Mouse (Mus musculus) adrenal gland, adult 2 months (tissue): ENCODE results near the gene Sdsl. TPM values are rescaled to one million over a fixed set of nuclear protein-coding genes. Genes with fewer than 3 reads are reported as not detected.
"Not testable (repeated sequence)": the region's sequence is repeated elsewhere in the genome, so short reads cannot be mapped to it uniquely, and the experiment has no call there.

Source experiments
- DNase-seq: peaks from one replicate; pipeline ENCODE4 v3.0.0; 2021
- long read RNA-seq: library from polyadenylated mRNA; stranded (forward); transcript quantifications from one replicate; pipeline ENCODE4 v2.0.0, GENCODE M21; 2021
- polyA plus RNA-seq: library from polyadenylated mRNA; depleted of rRNA; stranded (reverse); fragments of >200 nt; gene quantifications from 2 replicates; pipeline ENCODE4 v1.2.3, GENCODE M21; 2012; rRNA removed
- total RNA-seq, 2 experiments: library from RNA; stranded (reverse); gene quantifications; 2 replicates each; pipeline ENCODE4 v1.2.3; 2021

The Sdsl gene
- 10 to 100 TPM; 46.3 to 71.9 TPM for total RNA-seq
- polyA plus RNA-seq, result 114 and 115 TPM in 2 replicates
- long read RNA-seq, partial matches to known transcripts, result 107 of 115 reads
- long read RNA-seq, other reads (novel, unspliced or antisense), result 8 of 115 reads

DNA sequence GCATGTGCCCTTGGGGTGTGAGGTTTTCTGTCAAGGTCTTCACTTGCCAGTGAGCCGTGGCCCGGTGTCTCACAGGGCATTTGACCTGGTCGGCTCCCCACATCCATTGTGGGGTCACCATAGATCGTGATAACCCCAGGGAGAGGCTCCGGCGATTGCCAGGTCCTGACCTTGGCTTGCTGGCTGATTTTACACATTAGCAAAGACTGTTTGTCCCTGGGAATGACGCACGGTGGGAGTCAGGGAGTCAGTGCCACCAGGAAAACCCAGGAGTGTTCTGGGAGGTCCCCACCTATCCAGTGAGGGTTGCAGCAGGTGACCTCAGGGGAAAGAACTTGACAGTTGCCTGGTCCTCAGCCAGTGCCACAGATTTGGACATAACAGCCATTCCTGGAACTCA is at the start of gene Sdsl:
Sdsl (minus strand) TSS at position 41 of the 400 bp plus-strand sequence.
- peak; percentile 45 for DNase-seq

DNA sequence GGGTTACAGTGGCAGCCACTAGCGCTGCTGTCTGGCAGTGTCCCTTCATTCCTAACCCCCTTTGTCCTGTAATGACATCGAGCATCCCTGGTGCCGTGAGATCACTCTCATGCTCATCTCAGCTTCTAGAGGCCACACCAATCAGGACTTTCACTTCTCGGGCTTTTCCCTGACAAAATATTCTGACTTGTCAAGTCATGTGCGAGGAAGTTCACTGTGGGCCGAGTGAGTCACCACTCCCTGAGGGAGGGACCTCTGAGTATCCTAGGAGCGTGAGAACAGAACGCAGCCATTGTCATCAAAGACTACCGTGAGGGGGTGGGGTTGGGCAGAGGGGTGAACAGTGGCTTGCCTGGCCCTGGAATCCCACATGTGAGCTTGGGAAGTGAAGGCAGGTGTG is 44.9 kb upstream of the Sdsl start:
- DNase-seq, result peak; percentile 76

DNA sequence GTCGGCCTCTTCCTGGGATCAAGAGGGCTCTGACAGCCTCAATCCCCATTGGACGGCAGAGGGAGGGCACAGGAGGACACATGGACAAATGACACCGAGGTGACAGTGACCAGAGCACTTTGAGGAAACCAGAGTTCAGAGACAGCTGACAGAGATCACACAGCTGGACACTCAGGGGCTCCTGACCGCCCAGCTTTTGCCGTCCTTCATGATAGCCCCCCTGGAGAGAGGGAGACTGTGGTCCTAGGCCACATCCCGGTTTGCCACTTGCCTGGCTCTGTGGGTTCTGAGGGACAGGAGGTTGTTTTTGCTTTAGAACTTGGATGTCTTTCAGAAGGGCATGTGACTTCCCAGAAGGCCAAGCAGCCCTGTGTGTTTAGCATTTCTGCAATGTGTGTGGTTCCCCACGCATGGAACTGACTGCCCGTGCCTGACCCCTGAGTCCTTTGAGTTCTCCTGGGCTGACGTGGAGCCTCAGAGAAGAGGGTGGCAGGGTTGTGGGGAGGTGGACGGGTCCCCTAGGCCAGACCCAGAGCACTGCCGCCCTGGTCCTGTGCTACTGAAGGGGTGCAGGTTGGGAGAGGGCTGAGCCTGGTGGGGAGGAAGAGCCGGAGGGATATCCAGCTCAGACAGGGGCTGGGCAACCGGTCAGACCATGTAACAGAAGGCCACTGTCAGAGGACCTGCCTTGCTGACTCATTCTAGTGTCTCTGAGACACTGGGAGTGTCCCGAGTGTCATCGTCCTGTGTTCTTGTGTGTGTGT is 43.8 kb upstream of the Sdsl start:
- DNase-seq, result peak; percentile 78

DNA sequence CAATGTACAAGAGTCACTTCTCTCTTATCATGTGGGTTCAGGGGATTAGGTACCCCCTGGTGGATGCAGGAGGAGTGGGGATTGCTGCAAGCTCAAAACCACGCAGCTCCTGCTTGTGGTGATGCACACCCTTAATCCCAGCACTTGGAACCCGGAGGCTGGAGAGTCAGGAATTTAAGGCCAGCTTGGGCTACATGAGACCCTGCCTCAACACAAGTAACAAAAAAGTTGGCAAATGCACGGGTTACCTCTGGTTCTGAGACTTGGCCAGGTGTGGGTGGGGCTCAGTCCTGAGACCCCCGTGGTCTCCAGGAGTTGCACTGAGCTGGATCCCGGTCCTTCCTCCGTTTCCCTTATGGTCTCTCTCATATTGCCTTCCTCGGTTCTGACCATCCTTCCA is 42.8 kb upstream of the Sdsl start:
- no peak for DNase-seq

DNA sequence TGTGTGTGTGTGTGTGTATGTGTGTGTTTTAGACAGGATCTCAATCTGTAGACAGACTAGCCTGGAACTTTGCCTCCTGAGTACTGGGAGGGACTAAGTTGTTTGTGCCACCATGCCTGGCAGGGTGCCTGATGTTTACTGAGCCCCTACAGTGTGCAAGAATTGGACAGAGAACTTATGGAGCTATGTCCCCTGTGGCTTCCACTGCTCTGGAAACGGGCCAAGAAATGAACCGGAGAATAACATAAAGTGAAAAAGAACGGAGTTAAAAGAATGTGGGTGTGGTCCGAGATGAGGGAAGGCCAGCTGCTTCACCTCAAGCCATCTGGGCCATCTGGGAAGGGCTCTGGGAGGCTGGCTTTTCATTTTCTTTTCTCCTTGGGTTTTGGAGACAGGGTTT is 42.1 kb upstream of the Sdsl start:
- no peak for DNase-seq

DNA sequence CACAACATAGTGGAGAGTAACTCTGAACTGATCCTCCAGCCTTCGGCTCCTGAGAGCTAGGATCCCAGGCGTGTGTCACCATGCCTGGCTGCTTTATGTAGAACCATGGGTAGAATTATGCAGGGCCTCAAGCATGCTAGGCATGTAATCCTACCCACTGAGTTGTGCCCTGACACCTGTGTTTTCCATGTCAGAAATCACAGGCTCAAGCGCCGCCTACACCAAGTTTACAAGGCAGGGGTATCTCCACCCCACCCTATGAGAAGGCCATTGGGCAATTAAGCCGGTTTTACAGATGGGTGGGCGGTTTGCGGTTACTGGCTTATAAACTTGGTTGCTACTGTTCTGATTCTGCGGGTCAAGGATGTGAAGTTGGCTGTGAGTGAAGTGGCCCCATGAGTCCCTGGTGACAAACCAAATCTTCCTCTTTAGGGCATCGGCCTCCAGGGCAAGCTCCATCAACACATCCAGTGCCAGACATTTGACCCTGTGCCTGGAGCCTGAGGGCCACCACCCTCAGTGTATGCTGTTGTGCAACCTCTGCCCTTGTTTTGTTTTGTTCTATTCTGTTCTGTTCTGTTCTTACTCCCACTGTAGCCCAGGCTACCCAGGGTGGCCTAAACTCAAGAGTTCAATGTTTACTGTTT is 41.5 kb upstream of the Sdsl start:
- peak; percentile 84 for DNase-seq

DNA sequence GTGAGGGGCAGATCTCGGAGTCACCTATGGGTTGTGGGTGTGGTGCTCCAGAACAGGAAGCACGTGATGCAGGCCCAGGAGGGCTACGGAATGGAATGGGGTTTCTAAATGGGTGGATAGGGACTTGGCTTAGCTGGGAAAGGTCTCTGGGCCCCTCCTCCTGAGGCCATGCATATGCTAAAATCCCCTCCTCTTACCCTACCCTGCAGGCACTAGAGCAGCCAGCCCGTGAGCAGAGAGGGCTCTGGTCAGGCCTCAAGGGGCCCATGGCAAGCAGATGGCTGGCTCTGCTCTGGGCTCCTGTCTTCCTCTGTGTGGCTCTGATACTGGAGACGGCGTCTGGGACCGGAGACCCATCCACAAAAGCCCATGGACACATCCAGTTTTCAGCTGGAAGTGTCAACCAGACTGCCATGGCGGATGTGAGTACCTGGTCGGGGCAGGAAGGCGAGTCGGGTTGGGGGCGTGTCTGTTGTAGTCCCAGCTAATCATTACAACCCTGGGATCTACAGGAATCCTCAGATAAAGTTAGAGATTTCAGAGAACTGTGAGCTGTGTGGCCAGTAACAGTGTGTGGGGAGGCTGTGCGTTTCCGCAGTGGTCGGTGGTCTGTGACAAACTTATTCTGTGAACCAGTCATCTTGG is 40.4 kb upstream of the Sdsl start:
- DNase-seq, result no peak

DNA sequence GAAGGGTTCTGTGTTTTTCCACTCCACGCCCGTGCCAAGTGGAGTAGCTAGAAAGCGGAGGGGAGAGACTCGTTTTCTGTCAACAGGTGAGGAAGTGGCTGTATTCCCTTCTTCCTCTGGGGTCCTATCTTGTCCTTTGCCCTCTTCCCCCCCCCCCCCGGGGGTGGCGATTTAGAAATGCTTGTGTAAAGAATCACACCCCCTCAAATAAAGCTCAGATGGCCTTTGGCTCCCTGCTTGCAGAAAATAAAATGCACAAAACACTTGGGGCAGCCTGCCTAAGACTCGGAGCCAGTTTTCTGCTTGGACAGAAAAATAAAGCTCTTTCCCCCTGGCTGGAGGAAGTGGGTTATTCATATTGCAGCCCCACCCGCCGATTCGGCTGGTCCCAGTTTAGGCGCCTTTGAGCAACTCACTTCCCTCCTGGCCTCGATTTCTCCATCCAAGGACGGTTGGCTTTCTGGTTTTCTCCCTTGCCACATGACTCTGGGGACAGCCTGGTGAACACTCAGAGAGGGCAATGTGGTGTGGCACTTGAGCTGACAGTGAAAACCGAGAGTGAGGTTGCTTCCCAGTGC is 39.1 kb upstream of the Sdsl start:
- peak; percentile 79 for DNase-seq

DNA sequence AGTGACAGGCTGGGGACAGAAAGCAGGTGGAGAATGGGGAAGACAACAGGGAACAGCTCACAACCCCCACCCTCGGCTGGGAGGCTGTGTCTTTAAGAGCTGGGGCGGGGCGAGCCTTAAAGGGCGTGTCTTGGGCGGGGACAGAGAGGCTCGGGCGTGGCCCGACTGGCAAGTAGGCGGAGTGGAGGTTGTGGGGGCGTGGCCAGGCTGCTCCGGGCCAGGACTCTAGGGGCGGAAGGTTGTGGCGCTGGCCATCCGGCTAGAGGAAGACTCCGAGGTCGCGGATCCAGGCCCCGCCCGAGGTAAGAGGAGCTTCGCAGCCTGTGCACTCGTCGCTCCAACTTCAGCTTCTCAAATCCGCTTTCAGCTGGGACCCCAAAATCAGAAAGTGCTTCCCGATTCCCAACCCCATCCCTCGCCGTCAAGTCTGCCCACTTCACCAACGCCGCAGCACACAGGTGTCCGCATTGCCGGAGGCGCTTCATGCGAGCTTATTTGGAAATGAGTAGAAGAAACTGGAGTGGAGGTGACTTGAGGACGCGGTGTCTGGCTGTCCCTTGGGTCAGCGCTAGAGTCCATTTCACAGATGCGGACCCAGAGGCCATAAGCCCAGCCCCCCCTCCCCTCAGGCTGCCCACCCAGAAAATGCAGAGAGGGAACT is 38.5 kb upstream of the Sdsl start, which contains the start of gene Slc8b1:
Slc8b1 (plus strand) TSS at position 187 of the 661 bp plus-strand sequence.
- DNase-seq, result peak; percentile 98

DNA sequence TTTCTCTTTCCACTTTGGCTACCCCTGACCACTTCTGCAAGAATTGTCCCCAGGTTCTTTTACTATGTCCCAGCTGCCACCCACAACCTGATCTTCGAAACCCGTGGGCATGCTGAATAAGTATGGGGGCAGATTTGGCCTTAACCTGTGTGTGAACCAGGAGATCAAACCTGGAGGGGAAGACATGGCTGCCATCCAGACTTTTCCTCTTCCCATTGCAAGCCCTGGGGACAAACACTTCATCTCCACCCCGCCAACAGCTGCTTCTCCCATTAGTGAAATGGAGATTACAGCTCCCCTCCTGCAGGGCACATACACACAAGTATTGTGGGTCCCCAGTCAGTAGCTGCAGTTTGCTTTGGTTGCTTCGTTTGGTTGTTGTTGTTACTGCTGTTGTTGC is 34.7 kb upstream of the Sdsl start:
- DNase-seq, result no peak

DNA sequence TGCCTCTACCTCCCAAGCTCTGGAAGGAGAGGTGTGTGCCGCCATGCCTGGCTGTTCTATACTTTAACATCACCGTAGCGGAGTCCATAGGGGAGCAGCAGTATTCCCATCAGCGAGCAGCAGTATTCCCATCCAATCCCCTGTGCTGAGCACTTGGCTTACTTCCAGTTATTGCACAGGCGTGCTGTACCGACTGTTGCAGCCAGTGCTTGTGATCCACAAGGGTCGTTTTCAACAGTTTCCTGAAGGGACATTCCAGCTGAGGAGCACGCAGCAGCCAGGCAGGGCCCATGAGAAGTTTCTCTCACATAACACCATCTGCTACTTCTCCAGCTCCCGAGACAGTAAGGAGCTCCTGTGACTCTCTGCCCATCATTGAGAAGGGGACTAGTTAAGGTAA is 33.9 kb upstream of the Sdsl start:
- no peak for DNase-seq

DNA sequence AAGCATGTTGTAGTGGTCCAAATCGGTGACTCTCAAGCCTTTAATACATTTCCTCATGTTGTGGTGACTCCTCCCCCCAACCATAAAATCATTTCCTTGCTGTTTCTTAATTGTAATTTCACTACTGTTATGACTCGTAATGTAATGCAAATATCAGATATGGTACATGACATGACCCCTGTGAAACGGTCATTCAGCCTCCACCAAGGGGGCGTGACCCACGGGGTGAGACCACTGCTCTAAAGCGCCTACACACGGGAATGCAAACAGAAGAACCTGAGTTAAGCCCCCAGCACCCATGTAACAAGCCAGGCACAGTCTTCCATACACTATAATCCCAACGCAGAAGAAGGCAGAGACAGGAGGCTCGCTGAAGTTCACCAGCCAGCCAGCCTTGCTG is 33.2 kb upstream of the Sdsl start:
- no peak for DNase-seq

DNA sequence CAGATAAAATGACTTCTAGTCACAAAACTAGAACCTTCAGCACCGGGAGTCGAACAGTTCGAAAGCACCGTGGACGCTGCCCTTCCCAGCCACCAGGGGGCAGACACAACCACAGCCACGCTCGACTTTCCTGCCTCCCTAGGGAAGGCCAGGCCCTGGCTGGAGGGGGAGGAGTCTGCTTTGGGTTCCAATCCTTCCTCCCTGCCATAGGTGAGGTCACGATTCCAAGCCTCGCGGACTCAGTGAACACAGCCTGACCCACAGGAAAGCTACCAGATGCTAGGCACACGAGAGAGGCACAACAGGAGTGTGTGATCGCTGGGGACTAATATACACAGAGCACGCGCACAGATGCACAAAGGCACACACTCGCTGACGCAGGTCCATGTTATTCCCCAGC is 32.8 kb upstream of the Sdsl start:
- peak; percentile 87 for DNase-seq

DNA sequence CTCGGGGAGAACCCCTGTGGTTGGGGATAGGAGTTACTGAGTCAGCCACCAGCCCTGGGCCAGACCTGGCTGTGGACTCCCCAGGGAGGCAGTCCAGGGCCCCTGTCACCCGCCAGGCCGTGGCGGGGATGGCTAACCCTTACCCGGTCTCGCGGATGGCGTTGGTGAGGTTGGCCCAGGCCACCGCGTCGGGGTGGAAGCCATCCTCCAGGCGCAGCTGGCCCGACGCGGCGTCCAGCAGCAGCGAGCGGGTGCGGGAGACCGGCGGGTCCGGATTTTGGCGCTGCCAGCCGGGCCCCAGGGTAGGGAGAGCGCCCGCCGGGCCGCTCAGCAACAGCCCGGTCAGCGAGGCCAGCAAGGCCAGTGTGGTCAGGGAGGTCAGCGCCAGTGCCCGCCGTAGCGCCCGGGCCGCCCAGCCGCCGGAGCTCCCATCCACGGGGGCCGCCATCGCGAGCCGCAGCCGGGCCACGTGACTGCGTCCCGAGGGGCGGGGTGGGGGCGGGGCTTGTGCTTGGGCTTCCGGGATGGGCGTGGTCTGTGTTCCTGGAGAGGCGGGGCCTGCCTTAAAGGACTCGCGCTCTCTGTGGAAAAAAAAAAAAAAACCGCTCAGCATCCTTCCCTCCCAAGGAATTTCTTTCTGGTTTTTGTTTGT is 30.7 kb upstream of the Sdsl start, which contains the start of gene Plbd2:
Plbd2 (minus strand) TSS at position 482 of the 652 bp plus-strand sequence.
- peak; percentile 89 for DNase-seq

DNA sequence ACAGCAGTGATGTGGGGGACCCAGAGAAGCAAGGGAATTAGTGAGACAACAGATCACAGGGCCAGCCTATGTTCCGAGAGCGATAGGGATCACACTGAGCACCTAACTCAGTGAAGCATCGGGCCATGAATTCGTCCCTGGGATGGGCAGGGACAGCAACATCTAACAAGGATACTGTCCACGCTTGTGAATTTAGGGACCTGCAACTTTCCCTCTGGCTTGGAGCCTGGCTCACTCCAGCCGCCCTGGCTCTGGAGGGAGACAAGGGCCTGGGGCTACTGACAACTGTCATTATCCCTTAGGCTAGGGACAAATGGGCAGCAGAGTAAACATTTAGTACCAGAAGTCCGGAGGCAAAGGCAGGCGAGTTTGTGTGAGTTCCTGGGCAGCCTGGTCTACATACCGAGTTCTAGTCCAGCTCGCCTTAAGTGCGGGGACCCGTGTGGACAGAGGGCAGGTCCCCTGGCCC is 30.1 kb upstream of the Sdsl start:
- no peak for DNase-seq

DNA sequence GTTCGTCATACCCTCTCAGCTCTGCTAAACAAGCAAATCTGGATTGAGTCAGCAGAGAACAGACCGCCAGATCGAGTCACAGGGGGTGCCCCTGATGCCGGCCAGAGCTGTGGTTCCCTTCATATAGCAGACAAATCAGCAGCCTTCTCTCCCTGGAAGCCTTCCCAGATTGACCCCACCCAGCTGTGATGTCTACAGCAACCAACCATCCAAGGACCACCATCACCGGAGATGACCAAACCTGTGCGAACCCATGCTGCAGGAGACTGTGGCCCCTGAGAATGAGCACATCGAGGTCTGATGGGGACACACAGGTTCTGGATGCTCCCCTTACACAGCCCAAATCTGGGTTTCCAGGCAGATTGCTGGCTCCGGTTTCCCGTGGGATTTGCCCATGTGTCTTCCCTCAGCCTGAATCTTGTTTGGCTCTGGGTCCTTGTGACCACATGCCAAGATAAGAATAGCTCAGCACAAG is 29.6 kb upstream of the Sdsl start:
- no peak for DNase-seq

DNA sequence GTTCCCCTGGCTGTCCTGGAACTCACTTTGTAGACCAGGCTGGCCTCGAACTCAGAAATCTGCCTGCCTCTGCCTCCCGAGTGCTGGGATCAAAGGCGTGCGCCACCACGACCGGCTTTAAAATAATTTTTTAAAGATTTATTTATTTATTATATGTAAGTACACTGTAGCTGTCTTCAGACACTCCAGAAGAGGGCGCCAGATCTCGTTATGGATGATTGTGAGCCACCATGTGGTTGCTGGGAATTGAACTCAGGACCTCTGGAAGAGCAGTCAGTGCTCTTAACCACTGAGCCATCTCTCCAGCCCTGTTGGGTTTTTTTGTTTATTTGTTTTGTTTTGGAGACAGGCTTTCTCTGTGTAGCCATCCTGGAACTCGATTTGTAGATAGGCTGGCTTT is 28.0 kb upstream of the Sdsl start:
- DNase-seq, result not testable (repeated sequence)

DNA sequence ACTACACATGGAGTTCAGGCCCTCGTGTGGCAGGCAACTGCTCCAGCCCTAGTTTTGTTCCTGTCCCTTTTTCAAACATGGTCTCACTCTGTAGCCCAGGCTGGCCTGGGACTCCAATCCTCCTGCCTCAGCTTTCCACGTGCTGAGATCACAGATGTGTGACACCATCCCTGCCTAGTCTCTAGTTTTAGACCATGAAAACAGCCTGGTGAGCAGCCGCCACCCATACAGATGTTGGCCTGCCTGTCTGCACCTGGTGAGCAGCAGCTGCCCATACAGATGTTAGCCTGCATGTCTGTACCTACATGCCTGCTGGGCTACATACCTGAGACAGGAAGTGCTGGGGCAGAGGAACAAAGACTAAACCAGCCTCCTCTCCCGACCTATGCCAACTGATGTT is 26.6 kb upstream of the Sdsl start:
- no peak for DNase-seq

DNA sequence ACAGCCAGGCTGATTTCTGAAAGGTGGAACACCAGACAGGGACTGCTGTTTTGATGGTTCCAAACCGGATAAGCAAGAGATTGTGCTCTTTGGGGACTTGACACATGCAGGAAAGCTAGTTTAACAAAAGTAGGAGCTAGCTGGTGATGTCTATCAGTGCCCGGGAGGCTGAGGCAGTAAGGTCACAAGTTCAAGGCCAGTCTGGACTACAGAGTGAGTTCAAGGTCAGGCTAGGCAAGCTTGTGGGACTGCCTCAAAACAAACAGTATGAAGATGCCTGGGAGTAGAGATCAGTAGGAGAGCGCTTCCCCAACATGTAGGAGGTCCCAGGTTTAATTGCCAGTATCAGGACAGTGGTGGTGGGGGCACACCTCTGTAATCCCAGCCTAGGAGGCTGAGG is 24.5 kb upstream of the Sdsl start:
- no peak for DNase-seq

DNA sequence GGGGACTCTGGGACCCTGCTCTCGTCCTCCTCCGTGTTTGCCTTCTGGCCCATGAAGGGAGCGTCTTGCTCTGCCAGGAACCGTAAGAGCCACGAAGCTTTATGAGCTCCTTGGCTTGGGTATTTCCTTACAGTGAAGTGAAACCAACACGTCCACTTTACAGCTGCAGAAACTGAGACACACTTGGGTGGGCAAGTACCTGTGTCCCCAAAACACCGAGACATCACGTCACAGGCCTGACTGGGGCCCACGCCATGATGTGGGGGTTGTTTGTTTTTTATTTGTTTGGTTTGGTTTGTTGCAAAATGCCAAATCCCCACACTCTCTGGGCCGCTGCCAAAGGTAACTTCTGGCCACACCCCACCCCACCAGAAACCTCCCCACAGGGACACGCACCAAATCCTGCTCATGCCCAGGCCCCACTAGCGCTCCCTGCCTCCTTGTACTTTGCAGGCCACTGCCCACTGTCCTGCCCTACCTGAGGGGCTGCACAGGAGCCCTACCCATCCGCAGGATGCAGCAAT is 23.2 kb upstream of the Sdsl start:
- DNase-seq, result no peak
